In the genomic region with DNA sequence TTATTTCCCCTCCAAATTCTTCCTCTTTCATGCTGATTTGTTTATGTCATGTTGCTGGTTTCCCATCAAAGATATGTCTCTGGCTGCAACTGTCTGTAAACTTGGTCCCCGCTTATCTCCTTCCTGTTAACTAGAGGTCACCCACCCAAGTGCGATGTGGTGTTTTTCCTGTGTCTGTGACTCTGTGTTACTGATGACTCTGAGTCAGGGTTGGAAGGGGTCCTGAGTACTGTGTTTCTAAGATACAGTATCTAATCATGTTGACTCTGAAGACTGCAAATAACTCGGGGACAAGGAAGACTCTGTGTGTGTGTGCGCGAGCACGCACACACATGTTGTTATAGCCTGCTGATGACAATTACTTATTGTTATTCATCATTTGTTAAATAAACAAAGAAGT, we compare ENCODE assay signal across 26 mouse cellular contexts.
A peak's percentile ranks its signal among the peaks of the same experiment; 100 is the strongest.
DNase-seq lines count a peak whose midpoint lies in the region; ATAC-seq and TF ChIP-seq lines count a peak whose summit lies in the region.
"Had no signal": no experiment of that assay in that cellular context is flagged by ENCODE, and none has a peak within 500 bp of the region (broad histone marks: within the 10 kb centered on the region; RNA-seq: fewer than 3 reads in every experiment).

No protein-coding gene starts in this region.

- H3K4me2 ChIP-seq in lung, embryonic 14.5 days = no peak overlapping the region
- H3K4me2 ChIP-seq in liver, embryonic 14.5 days (ENCODE audit: low read depth) = no peak overlapping the region
- no peak overlapping the region for H3K4me2 ChIP-seq in forebrain, postnatal 0 days (ENCODE audit: low read depth)
- no peak overlapping the region for H3K4me2 ChIP-seq in forebrain, embryonic 15.5 days (replicated peaks)
- H3K4me2 ChIP-seq: neural tube, embryonic 13.5 days; stomach, embryonic 15.5 days had no signal

- peak; percentile 39 for DNase-seq in lung, embryonic 14.5 days
- DNase-seq in lung, postnatal 4 days = no peak
- no peak for DNase-seq in liver, embryonic 14.5 days (ENCODE audit: low read depth in 3 of 3, low spot score in 3 of 3)
- peak; percentile 6 for DNase-seq in lung, postnatal 14 days
- no peak for DNase-seq in forebrain, postnatal 0 days
- DNase-seq in layer of hippocampus, postnatal 36 days = no peak
- DNase-seq: cerebellum, adult 11 months; cerebellum, adult 9-11 months; gastrocnemius, postnatal 36 days; heart, postnatal 10 days; kidney, postnatal 25 days; right cerebral cortex, adult 18-20 months; right cerebral cortex, postnatal 4 days; thymus, postnatal 25 days had no signal

- H3K4me1 ChIP-seq in lung, embryonic 14.5 days (ENCODE audit: insufficient read depth) = no peaks in the 10 kb centered on the region
- no peaks in the 10 kb centered on the region; a peak in 1 of 4 replicates for H3K4me1 ChIP-seq in liver, embryonic 14.5 days (replicated peaks; ENCODE audit: control insufficient read depth in 2 of 2, insufficient read depth in 2 of 2, low read length in 1 of 2)
- H3K4me1 ChIP-seq in forebrain, postnatal 0 days (ENCODE audit: insufficient read depth) = no peaks in the 10 kb centered on the region
- no peaks in the 10 kb centered on the region for H3K4me1 ChIP-seq in forebrain, embryonic 15.5 days
- H3K4me1 ChIP-seq: embryonic facial prominence, embryonic 10.5 days; heart, embryonic 10.5 days; midbrain, embryonic 10.5 days; neural tube, embryonic 13.5 days; stomach, embryonic 15.5 days had no signal

- no peak overlapping the region for H3K4me3 ChIP-seq in lung, embryonic 14.5 days (ENCODE audit: low read depth, low read length)
- H3K4me3 ChIP-seq in liver, embryonic 14.5 days (ENCODE audit: insufficient read depth in 1 of 2, low read depth in 2 of 2, low read length in 2 of 2) = no peak overlapping the region
- H3K4me3 ChIP-seq in forebrain, postnatal 0 days (ENCODE audit: low read depth, low read length) = no peak overlapping the region
- no peak overlapping the region for H3K4me3 ChIP-seq in forebrain, embryonic 15.5 days
- H3K4me3 ChIP-seq: embryonic facial prominence, embryonic 10.5 days; heart, embryonic 10.5 days; layer of hippocampus, adult 2 months; midbrain, embryonic 10.5 days; myocyte; neural tube, embryonic 13.5 days; stomach, embryonic 15.5 days had no signal

- H3K36me3 ChIP-seq in lung, embryonic 14.5 days (ENCODE audit: insufficient read depth) = no peaks in the 10 kb centered on the region
- H3K36me3 ChIP-seq in liver, embryonic 14.5 days (replicated peaks; ENCODE audit: control insufficient read depth, insufficient read depth, low read depth) = no peaks in the 10 kb centered on the region
- H3K36me3 ChIP-seq in forebrain, postnatal 0 days (ENCODE audit: insufficient read depth) = no peaks in the 10 kb centered on the region
- H3K36me3 ChIP-seq in forebrain, embryonic 15.5 days = no peaks in the 10 kb centered on the region
- H3K36me3 ChIP-seq: embryonic facial prominence, embryonic 10.5 days; heart, embryonic 10.5 days; midbrain, embryonic 10.5 days; neural tube, embryonic 13.5 days; stomach, embryonic 15.5 days had no signal

- no peak for TF ChIP-seq EP300 in liver, embryonic 14.5 days (IDR thresholded peaks at IDR 0.05; ENCODE audit: low read depth)

- no peaks in the 10 kb centered on the region for H3K27me3 ChIP-seq in lung, embryonic 14.5 days (ENCODE audit: insufficient read depth, low read length)
- no peaks in the 10 kb centered on the region for H3K27me3 ChIP-seq in liver, embryonic 14.5 days (ENCODE audit: control insufficient read depth, insufficient read depth, low read length)
- H3K27me3 ChIP-seq in forebrain, postnatal 0 days (ENCODE audit: insufficient read depth, low read length) = no peaks in the 10 kb centered on the region
- H3K27me3 ChIP-seq in forebrain, embryonic 15.5 days = no peaks in the 10 kb centered on the region
- H3K27me3 ChIP-seq: neural tube, embryonic 13.5 days; stomach, embryonic 15.5 days had no signal

- ATAC-seq in lung, embryonic 14.5 days (ENCODE audit: insufficient read depth) = peak; percentile 75; the same call in 1 of the 2 replicates
- peak; percentile 33; the same call in 1 of the 2 replicates for ATAC-seq in liver, embryonic 14.5 days (ENCODE audit: insufficient read depth)
- no peak for ATAC-seq in forebrain, postnatal 0 days
- no peak for ATAC-seq in forebrain, embryonic 15.5 days (replicated peaks)
- ATAC-seq: forebrain, embryonic 16.5 days; hindbrain, postnatal 0 days; intestine, embryonic 16.5 days; midbrain, embryonic 16.5 days had no signal

- 49% methylated on average over 6 of the region's 6 CpGs for WGBS in lung, embryonic 14.5 days
- WGBS in liver, embryonic 14.5 days (ENCODE audit: insufficient replicate concordance) = 24% methylated on average over 6 of the region's 6 CpGs
- WGBS in forebrain, postnatal 0 days = 91% methylated on average over 6 of the region's 6 CpGs
- WGBS in forebrain, embryonic 15.5 days = 96% methylated on average over 6 of the region's 6 CpGs

- no peak overlapping the region for H3K9ac ChIP-seq in lung, embryonic 14.5 days
- no peak overlapping the region for H3K9ac ChIP-seq in liver, embryonic 14.5 days (replicated peaks)
- H3K9ac ChIP-seq in forebrain, postnatal 0 days = no peak overlapping the region
- no peak overlapping the region for H3K9ac ChIP-seq in forebrain, embryonic 15.5 days (replicated peaks)
- H3K9ac ChIP-seq: neural tube, embryonic 13.5 days; stomach, embryonic 15.5 days had no signal

- H3K27ac ChIP-seq in lung, embryonic 14.5 days (ENCODE audit: low read depth) = no peak overlapping the region
- no peak overlapping the region for H3K27ac ChIP-seq in liver, embryonic 14.5 days
- H3K27ac ChIP-seq in forebrain, postnatal 0 days (ENCODE audit: low read depth, low read length) = no peak overlapping the region
- H3K27ac ChIP-seq in forebrain, embryonic 15.5 days (replicated peaks) = no peak overlapping the region
- H3K27ac ChIP-seq: embryonic facial prominence, embryonic 10.5 days; heart, embryonic 10.5 days; hindbrain, postnatal 0 days; layer of hippocampus, adult 2 months; midbrain, embryonic 10.5 days; neural tube, embryonic 13.5 days; stomach, embryonic 15.5 days had no signal

- TF ChIP-seq CTCF in lung, embryonic 14.5 days (IDR thresholded peaks at IDR 0.05; ENCODE audit: low read depth) = no peak
- TF ChIP-seq CTCF in liver, embryonic 14.5 days (IDR thresholded peaks at IDR 0.05; ENCODE audit: low read depth) = no peak
- no peak for TF ChIP-seq CTCF in forebrain, postnatal 0 days (IDR thresholded peaks at IDR 0.05; ENCODE audit: low read depth)

- H3K9me3 ChIP-seq in lung, embryonic 14.5 days (ENCODE audit: low read depth, low read length) = no peaks in the 10 kb centered on the region
- no peaks in the 10 kb centered on the region for H3K9me3 ChIP-seq in liver, embryonic 14.5 days (ENCODE audit: control insufficient read depth, low read length)
- H3K9me3 ChIP-seq in forebrain, postnatal 0 days (ENCODE audit: low read length) = no peaks in the 10 kb centered on the region
- H3K9me3 ChIP-seq in forebrain, embryonic 15.5 days = no peaks in the 10 kb centered on the region
- H3K9me3 ChIP-seq: embryonic facial prominence, embryonic 10.5 days; heart, embryonic 10.5 days; midbrain, embryonic 10.5 days; neural tube, embryonic 13.5 days; stomach, embryonic 15.5 days had no signal

Comparison
In these comparisons a context has a peak if more than half of its experiments do, and no peak if none do; other contexts are left out.
1. DNase-seq: peak in lung, embryonic 14.5 days (single experiment) and lung, postnatal 14 days (single experiment); none in lung, postnatal 4 days (0 of 2), liver, embryonic 14.5 days (0 of 3), forebrain, postnatal 0 days (single experiment) and layer of hippocampus, postnatal 36 days (0 of 2).
2. ATAC-seq: peak in lung, embryonic 14.5 days (single experiment) and liver, embryonic 14.5 days (single experiment); none in forebrain, postnatal 0 days (single experiment) and forebrain, embryonic 15.5 days (single experiment).